Mouse (Mus musculus): ENCODE measurements around the gene Tor3a. TPM values are rescaled to one million over a fixed set of nuclear protein-coding genes. Genes with fewer than 3 reads are reported as not detected.

Tor3a gene
- polyA plus RNA-seq, 1 experiment from 2014 or later: 3.3 TPM

Other genes with a start within 250 kb of the Tor3a start
- gene Soat1, start 200.0 kb downstream of the Tor3a start, polyA plus RNA-seq (2016; fragmentation: Nextera tagmentation; extraction: Ambion mirVana): 15.4 and 18.0 TPM in 2 replicates
- gene Gm10031, start 150.3 kb downstream of the Tor3a start, polyA plus RNA-seq (2016; fragmentation: Nextera tagmentation; extraction: Ambion mirVana): 0.28 and 0.55 TPM in 2 replicates
- gene Abl2, start 115.6 kb downstream of the Tor3a start, polyA plus RNA-seq (2016; fragmentation: Nextera tagmentation; extraction: Ambion mirVana): 6.3 and 6.5 TPM in 2 replicates
- 26.8 and 28.6 TPM in 2 replicates for gene Fam20b, start 44.7 kb upstream of the Tor3a start, polyA plus RNA-seq (2016; fragmentation: Nextera tagmentation; extraction: Ambion mirVana)
- gene Angptl1, start 164.2 kb upstream of the Tor3a start, polyA plus RNA-seq (2016; fragmentation: Nextera tagmentation; extraction: Ambion mirVana): 7.5 and 8.0 TPM in 2 replicates